Mouse (Mus musculus): ENCODE results near the gene Vmn2r118.

Vmn2r118 gene

DNA sequence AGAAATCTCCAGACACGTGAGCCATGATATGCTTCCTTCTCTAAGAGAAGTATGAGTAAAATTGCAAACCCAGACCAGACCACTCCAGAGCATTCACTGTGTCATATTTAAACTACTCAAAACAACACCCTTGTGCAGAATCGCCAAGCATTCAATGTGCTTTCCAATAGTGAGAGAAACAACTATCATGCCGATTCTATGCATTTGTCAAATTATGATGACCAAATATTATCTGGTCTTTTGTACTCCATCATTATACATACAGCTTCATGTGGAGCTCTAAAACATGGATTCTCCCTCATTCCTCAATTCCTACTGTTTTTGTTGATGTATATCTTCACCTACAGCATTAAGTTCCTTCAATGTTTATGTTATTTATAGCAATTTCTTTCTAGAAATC lies at the start of gene Vmn2r118:
Vmn2r118 (minus strand) TSS at position 101 of the 400 bp plus-strand sequence.
- no peak for DNase-seq

DNA sequence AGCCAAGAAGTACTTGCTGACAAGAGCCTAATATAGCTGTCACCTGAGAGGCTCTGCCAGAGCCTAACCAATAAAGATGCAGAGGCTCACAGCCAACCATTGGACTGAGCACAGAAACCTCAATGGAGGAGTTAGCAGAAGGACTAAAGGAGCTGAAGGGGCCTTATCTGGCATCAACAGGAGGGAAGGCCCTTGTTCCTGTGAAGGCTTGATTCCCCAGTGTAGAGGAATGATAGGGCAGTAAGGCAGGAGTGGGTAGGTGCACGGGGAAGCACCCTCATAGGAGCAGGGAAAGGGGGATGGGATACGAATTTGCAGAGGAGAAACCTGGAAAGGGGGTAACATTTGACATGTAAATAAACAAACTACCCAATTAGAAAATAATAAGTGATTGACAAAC lies 36.1 kb upstream of the Vmn2r118 start:
- DNase-seq: no peak

DNA sequence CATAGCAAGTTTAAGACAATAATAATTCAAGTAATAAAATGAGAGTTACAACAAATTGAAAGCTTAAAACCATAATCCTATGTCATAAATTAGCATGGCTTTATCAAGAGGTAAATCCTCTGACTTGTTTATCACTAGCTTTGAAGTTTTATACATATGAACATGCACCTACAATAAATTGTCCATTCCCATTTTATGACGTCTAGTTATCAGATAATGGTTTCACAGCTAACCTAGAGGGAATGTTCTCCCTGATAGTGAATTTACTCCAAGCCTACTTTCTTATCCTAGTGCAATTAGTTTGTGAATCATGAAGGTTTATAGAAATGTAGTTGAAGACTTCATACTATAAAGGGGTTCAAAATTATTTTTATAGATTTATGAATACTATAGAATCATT lies 34.2 kb downstream of the Vmn2r118 start:
- DNase-seq: no peak

DNA sequence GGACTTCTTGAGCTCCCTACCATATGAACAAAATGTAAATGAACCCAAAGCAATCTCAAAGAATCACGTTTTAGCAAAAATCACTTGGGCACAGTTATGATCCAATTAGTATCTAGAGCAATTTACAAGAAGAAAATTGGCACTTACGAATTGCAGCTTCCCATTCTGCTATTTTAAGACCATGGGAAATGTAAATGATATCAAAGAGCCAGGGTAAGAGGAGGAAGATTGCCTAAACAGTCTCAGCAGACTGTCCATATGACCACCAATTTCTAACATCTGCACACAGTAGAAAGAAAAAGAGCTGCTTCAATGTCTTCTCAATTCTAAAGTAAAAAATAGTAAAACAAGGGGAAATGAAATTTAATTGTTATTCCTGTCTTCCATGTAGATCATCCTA lies 63.2 kb downstream of the Vmn2r118 start:
- DNase-seq: no peak

DNA sequence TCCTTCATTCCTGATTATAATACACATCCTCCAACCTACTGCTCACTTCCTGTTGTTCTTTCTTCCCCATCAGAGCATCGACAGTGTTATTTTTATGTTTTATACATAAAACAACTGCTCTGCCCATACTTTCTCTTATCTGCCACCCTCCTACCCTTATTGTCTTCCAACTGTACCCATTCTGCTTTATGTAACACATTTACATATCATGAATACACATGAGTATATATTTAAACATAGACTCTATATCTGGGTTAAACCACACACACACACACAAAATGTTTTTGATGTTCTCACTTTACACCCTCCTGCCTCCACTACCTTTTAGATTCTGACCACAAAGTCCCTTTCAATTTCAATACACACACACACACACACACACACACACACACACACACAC lies 76.5 kb downstream of the Vmn2r118 start:
- DNase-seq: no peak
